35 mouse cellular contexts compared by ENCODE assay signal in genomic region chr7:45765995-45766394, GRCm38 (mm10). TPM values are rescaled to one million over a fixed set of nuclear protein-coding genes. Genes with fewer than 3 reads are reported as not detected.
DNase-seq lines count a peak whose midpoint lies in the region; ATAC-seq and TF ChIP-seq lines count a peak whose summit lies in the region.
"Had no signal": no experiment of that assay in that cellular context is flagged by ENCODE, and none has a peak within 500 bp of the region (broad histone marks: within the 10 kb centered on the region; RNA-seq: fewer than 3 reads in every experiment).

No protein-coding gene starts in this region.

- H3K27ac ChIP-seq in kidney, postnatal 0 days = no peak overlapping the region
- peak overlapping the region; percentile 64 for H3K27ac ChIP-seq in limb, embryonic 15.5 days
- H3K27ac ChIP-seq: forebrain, embryonic 13.5 days; hindbrain, embryonic 15.5 days; intestine, embryonic 15.5 days; liver, embryonic 14.5 days; macrophage; neural tube, embryonic 15.5 days had no signal

- H3K4me1 ChIP-seq in kidney, postnatal 0 days (replicated peaks; ENCODE audit: insufficient read depth, low read length) = no peaks in the 10 kb centered on the region; the same call in 1 of the 2 replicates
- 0 out of 2 replicates have a peak, but pooled peaks cover 7% of the 10 kb centered on the region for H3K4me1 ChIP-seq in limb, embryonic 15.5 days
- H3K4me1 ChIP-seq: forebrain, embryonic 13.5 days; hindbrain, embryonic 15.5 days; intestine, embryonic 15.5 days; neural tube, embryonic 15.5 days had no signal

- no peaks in the 10 kb centered on the region for H3K36me3 ChIP-seq in kidney, postnatal 0 days (ENCODE audit: insufficient read depth, low read length)
- no peaks in the 10 kb centered on the region for H3K36me3 ChIP-seq in limb, embryonic 15.5 days
- H3K36me3 ChIP-seq: hindbrain, embryonic 15.5 days; intestine, embryonic 15.5 days; neural tube, embryonic 15.5 days had no signal

- no peaks in the 10 kb centered on the region for H3K9me3 ChIP-seq in kidney, postnatal 0 days (replicated peaks; ENCODE audit: low read length)
- no peaks in the 10 kb centered on the region for H3K9me3 ChIP-seq in limb, embryonic 15.5 days
- H3K9me3 ChIP-seq: forebrain, embryonic 13.5 days; hindbrain, embryonic 15.5 days; intestine, embryonic 15.5 days; neural tube, embryonic 15.5 days had no signal

- TF ChIP-seq CTCF in kidney, postnatal 0 days (IDR thresholded peaks at IDR 0.05; ENCODE audit: low read depth) = no peak

- H3K4me3 ChIP-seq in kidney, postnatal 0 days (replicated peaks; ENCODE audit: low read depth, low read length) = no peak overlapping the region
- H3K4me3 ChIP-seq in limb, embryonic 15.5 days = no peak overlapping the region
- H3K4me3 ChIP-seq: forebrain, embryonic 13.5 days; hindbrain, embryonic 15.5 days; intestine, embryonic 15.5 days; neural tube, embryonic 15.5 days had no signal

- H3K4me2 ChIP-seq in kidney, postnatal 0 days (ENCODE audit: low read length) = no peak overlapping the region
- no peak overlapping the region for H3K4me2 ChIP-seq in limb, embryonic 15.5 days
- H3K4me2 ChIP-seq: forebrain, embryonic 13.5 days; hindbrain, embryonic 15.5 days; intestine, embryonic 15.5 days; neural tube, embryonic 15.5 days had no signal

- 51% methylated on average over 8 of the region's 8 CpGs for WGBS in kidney, postnatal 0 days
- 38% methylated on average over 8 of the region's 8 CpGs for WGBS in limb, embryonic 15.5 days

- 0 out of 2 replicates have a peak, but pooled peaks have one; percentile 36 for ATAC-seq in kidney, postnatal 0 days (replicated peaks; ENCODE audit: low FRiP score, low read depth)
- ATAC-seq in activated CD4-positive, CD25-positive, alpha-beta regulatory T cell, adult 4 months = peak; percentile 57
- ATAC-seq in limb, embryonic 15.5 days (ENCODE audit: insufficient number of reproducible peaks, low FRiP score, low TSS enrichment, low read depth) = no peak
- ATAC-seq: forebrain, embryonic 13.5 days; intestine, embryonic 15.5 days; lung, postnatal 0 days had no signal

- no peaks in the 10 kb centered on the region for H3K27me3 ChIP-seq in kidney, postnatal 0 days (ENCODE audit: insufficient read depth, low read length)
- no peaks in the 10 kb centered on the region for H3K27me3 ChIP-seq in limb, embryonic 15.5 days
- H3K27me3 ChIP-seq: forebrain, embryonic 13.5 days; hindbrain, embryonic 15.5 days; intestine, embryonic 15.5 days had no signal

- DNase-seq in kidney, postnatal 0 days (ENCODE audit: low spot score) = no peak
- DNase-seq in kidney, adult 18-20 months = no peak
- peak; percentile 63 for DNase-seq in CD4-positive, CD25-positive, alpha-beta regulatory T cell, adult 2 months (ENCODE audit: low read depth, low spot score)
- DNase-seq in left cerebral cortex, adult 8-10 months (ENCODE audit: low spot score in 2 of 2) = no peak
- no peak for DNase-seq in spleen, postnatal 36 days (ENCODE audit: low spot score in 2 of 2)
- no peak for DNase-seq in left cerebral cortex, adult 9 months (ENCODE audit: low spot score in 2 of 2)
- DNase-seq: adrenal gland, postnatal 25 days; cerebellum, adult 11-12 months; cerebellum, postnatal 10 days; gastrocnemius, postnatal 10 days; heart, postnatal 4 days; kidney, adult 9 months; kidney, postnatal 14 days; layer of hippocampus, adult 9-11 months; midbrain, embryonic 14.5 days; retina, postnatal 1 day; right cerebral cortex, postnatal 14 days had no signal

- no peak overlapping the region for H3K9ac ChIP-seq in kidney, postnatal 0 days (ENCODE audit: low read depth, low read length)
- no peak overlapping the region for H3K9ac ChIP-seq in limb, embryonic 15.5 days
- H3K9ac ChIP-seq: forebrain, embryonic 13.5 days; hindbrain, embryonic 15.5 days; intestine, embryonic 15.5 days; liver, embryonic 14.5 days; neural tube, embryonic 15.5 days had no signal

RNA-seq across cellular contexts. Expression of gene Lmtk3, which starts 17.5 kb away (rescaled TPM):
- polyA plus RNA-seq in kidney, postnatal 0 days (2015; fragmentation: Nextera tagmentation; extraction: Ambion mirVana) = 0.59 and 0.91 TPM in 2 replicates
- polyA plus RNA-seq in activated CD4-positive, CD25-positive, alpha-beta regulatory T cell, adult 4 months (2017; shearing (Covaris generic)) = not detected
- 1.6 and 2.0 TPM in 2 replicates for polyA plus RNA-seq in limb, embryonic 15.5 days (2015; fragmentation: Nextera tagmentation; extraction: Ambion mirVana)
- total RNA-seq in left cerebral cortex, adult 8-10 months (2022) = 100 to 1,000 TPM; 219 to 241 (median 237) TPM
- total RNA-seq: common myeloid progenitor, adult 5-6 weeks; megakaryocyte-erythroid progenitor cell, adult 5-6 weeks; monocyte, adult 5-6 weeks had no signal
- polyA plus RNA-seq: thymus, postnatal 0 days had no signal

RNA-seq across cellular contexts. Expression of gene Sult2b1, which starts 18.5 kb away (rescaled TPM):
- 3.7 and 3.9 TPM in 2 replicates for polyA plus RNA-seq in kidney, postnatal 0 days (2015; fragmentation: Nextera tagmentation; extraction: Ambion mirVana)
- 1 to 10 TPM; 2.5 to 6.6 TPM for polyA plus RNA-seq in activated CD4-positive, CD25-positive, alpha-beta regulatory T cell, adult 4 months (2017; shearing (Covaris generic))
- polyA plus RNA-seq in limb, embryonic 15.5 days (2015; fragmentation: Nextera tagmentation; extraction: Ambion mirVana) = 82.1 and 91.0 TPM in 2 replicates
- 10 to 100 TPM; 12.9 to 15.9 (median 14.9) TPM for total RNA-seq in left cerebral cortex, adult 8-10 months (2022)
- total RNA-seq: gastrocnemius, postnatal 10 days; heart, postnatal 4 days; megakaryocyte-erythroid progenitor cell, adult 5-6 weeks; monocyte, adult 5-6 weeks had no signal

RNA-seq across cellular contexts. Expression of gene Spaca4, which starts 40.4 kb away (rescaled TPM):
- polyA plus RNA-seq in kidney, postnatal 0 days (2015; fragmentation: Nextera tagmentation; extraction: Ambion mirVana) = not detected in 2 replicates
- polyA plus RNA-seq in activated CD4-positive, CD25-positive, alpha-beta regulatory T cell, adult 4 months (2017; shearing (Covaris generic)) = not detected
- polyA plus RNA-seq in limb, embryonic 15.5 days (2015; fragmentation: Nextera tagmentation; extraction: Ambion mirVana) = not detected in 2 replicates
- total RNA-seq in left cerebral cortex, adult 8-10 months (2022) = not detected
- total RNA-seq: adrenal gland, adult 18-20 months; adrenal gland, postnatal 25 days; common myeloid progenitor, adult 5-6 weeks; gastrocnemius, postnatal 10 days; heart, postnatal 4 days; left cerebral cortex, adult 18-20 months; left cerebral cortex, postnatal 36 days; megakaryocyte-erythroid progenitor cell, adult 5-6 weeks; monocyte, adult 5-6 weeks had no signal
- polyA plus RNA-seq: forebrain, embryonic 13.5 days; heart, embryonic 16.5 days; hindbrain, embryonic 15.5 days; limb, embryonic 14.5 days; liver, embryonic 14.5 days; lung, postnatal 0 days; macrophage; midbrain, embryonic 14.5 days; neural tube, embryonic 15.5 days; thymus, postnatal 0 days had no signal

RNA-seq across cellular contexts. Expression of gene Fam83e, which starts 45.0 kb away (rescaled TPM):
- polyA plus RNA-seq in kidney, postnatal 0 days (2015; fragmentation: Nextera tagmentation; extraction: Ambion mirVana) = 0.23 and 0.28 TPM in 2 replicates
- not detected for polyA plus RNA-seq in activated CD4-positive, CD25-positive, alpha-beta regulatory T cell, adult 4 months (2017; shearing (Covaris generic))
- polyA plus RNA-seq in limb, embryonic 15.5 days (2015; fragmentation: Nextera tagmentation; extraction: Ambion mirVana) = 0.76 and 0.78 TPM in 2 replicates
- under 1 TPM in 1 of 4 experiments, not detected in 3; 0.14 TPM for total RNA-seq in left cerebral cortex, adult 8-10 months (2022)
- total RNA-seq: left cerebral cortex, postnatal 36 days had no signal
- polyA plus RNA-seq: macrophage had no signal

RNA-seq across cellular contexts. Expression of gene Sphk2, which starts 48.2 kb away (rescaled TPM):
- polyA plus RNA-seq in kidney, postnatal 0 days (2015; fragmentation: Nextera tagmentation; extraction: Ambion mirVana) = 20.8 and 22.3 TPM in 2 replicates
- polyA plus RNA-seq in activated CD4-positive, CD25-positive, alpha-beta regulatory T cell, adult 4 months (2017; shearing (Covaris generic)) = 10 to 100 TPM; 10.2 to 19.6 TPM
- 38.5 and 39.7 TPM in 2 replicates for polyA plus RNA-seq in limb, embryonic 15.5 days (2015; fragmentation: Nextera tagmentation; extraction: Ambion mirVana)
- total RNA-seq in left cerebral cortex, adult 8-10 months (2022) = 10 to 100 TPM; 24.9 to 27.4 (median 25.3) TPM

Comparison
In these comparisons a context has a peak if more than half of its experiments do, and no peak if none do; other contexts are left out.
1. RNA of gene Sult2b1, which starts 18.5 kb away (polyA plus RNA-seq): 82.1 to 91.0 TPM in limb, embryonic 15.5 days; 2.5 to 6.6 TPM in activated CD4-positive, CD25-positive, alpha-beta regulatory T cell, adult 4 months and 3.7 to 3.9 TPM in kidney, postnatal 0 days; every median in the first group is over 10 times any median in the second.